Mouse (Mus musculus) mouse embryonic stem cell (cell line): ENCODE results near the gene Golga5.

Source experiments
- in situ Hi-C, 2 experiments: fragments of 300-500 bp; cut with MboI; formaldehyde crosslinking; loops; 1 replicate in 1 of 2; 3 replicates in 1 of 2; pipeline ENCODE4 v1.14.3; 2019 to 2020; ENCODE audit warnings: low sequenced_read_pairs in 2 of 2, low pct_unique_long_range_greater_than_20kb in 1 of 2, mixed read lengths in 1 of 2; ENCODE audit not compliant: unreplicated experiment in 1 of 2

Gene Golga5

DNA sequence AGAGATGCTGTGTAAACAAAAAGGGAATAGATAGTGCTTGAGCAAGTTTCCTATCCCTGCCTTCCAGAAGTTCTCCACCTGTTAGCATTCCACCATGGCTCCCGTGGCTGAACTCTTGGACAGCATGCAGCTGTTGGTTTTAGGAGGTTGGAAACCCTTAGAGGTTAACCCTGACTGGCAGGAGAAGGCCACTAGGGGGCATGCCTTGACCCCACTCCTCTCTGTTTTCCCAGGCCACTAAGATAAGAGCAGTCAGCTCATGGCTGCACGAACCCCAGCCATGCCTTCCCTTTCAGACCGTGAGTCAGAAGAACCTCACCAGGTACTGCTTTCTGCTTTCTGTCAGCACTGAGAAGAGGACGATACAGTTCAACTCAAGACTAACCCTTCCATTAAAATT, 30.8 kb downstream of the Golga5 start:
- in situ Hi-C loops, result no loop called here

DNA sequence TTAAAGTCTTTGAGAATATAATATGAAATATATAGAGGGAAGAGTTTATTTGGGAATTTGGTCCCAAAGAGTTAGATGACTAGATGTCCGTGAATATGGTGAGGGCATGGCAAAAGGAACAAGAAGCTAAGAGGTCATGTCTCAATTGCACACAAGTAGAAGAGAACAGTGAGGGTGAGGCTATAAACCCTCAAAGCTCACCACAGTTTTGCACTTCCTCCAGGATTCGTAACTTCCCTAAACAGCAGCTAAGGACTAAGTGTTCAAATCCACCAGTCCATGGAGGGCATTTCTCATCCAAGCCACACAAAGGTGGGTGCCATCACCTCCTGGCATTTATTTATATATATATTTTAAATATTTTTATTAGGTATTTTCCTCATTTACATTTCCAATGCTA, 32.1 kb downstream of the Golga5 start:
- in situ Hi-C loops, result no loop called here

DNA sequence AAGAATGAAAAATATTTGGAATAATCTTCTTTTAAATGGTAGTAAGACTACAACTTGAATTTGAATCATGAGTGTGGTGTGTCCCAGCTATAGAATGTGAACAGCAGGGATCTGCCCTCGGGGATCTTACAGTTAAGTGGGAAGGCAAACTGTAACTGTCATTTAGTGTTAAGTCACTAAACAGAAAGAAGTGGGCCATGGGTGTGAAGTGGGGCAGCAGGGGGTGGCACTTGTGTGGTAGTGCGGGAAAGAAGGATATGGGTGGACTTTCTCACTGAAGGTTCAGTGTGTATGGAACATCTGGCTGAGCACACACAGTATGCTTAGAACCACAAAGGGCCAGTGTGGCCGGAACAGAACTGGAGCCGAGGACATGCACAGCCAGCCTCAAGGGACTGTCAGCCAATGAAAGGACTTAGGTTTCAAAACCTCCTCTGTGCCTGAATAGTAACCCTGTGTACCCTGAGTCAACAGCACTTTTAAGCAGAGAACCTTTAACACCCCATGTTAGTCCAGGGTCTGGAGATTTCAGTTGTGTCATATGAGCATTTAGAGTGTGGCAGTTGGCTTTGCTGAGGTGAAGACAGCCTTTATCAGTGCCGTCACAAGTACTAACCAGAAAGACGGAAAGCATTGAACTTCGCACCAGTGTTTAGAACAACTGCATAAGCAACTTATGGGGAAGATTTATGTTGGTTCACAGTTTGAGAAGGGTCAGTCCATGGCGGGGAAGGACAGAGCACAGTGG, 33.1 kb downstream of the Golga5 start:
- in situ Hi-C loops, result no loop called here

DNA sequence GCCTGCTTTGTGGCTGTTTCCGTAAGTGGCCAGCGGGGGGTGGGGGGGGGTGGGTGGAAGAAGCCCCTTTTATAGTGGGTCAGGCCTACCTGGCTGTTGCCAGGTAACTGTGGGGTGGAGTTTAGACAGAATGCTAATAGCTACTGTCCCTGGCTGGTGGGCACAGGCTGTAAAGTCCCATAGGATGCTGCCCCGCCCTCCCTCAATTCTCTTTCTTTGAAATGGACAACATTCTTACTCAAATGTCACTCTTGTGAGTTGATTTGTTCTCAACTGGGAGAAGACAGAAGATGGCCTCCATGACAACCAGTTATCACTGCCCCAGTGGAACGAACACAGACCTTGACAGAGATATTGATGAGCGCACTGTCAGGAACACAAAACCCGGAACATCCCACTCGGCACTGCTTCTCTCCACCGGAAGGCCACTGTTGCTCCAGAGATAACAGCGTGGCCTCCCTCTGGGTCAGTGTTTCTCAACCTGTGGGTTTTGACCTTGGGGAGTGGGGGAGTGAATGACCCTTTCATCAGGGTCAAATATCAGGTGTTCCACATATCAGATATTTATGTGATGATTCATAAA, 36.3 kb downstream of the Golga5 start:
- in situ Hi-C loops, result no loop called here

DNA sequence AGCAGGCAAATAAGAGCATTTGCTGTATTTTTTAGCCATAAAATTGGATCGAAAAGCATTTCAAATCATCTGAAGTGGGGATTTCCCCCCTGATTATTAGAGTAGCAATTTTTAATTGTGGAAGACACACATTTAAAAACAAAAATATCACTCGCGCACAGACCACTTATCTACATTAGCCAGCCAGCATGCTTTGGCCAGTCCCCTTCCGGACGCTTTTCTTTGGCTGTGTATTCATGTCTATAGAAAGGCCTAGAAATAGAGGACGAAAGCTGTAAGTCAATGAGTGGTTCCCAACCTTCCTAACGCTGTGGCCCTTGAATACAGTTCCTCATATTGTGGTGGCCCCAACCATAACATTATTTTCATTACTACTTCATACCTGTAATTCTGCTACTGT, 37.0 kb downstream of the Golga5 start:
- in situ Hi-C loops, result no loop called here

DNA sequence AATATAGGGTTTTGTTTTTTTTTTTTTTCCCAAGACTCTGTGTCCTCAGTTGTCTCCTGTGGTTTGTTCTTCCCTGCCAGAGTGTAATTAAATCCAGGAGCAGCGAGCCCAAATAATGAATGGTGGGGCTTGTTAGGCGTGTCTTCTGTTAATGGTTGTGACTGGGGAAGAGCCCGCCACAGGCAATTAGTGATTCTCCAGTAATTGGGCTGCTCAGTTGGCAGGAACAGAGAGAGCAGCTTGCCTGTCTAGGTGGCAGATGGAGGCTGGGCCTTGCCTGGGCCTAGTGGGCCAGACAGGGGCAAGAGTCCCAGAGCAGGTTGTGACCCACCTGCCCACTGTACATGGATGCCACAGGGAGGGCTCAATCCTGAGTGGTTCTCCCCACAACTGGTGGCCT, 42.4 kb downstream of the Golga5 start:
- in situ Hi-C loops, result no loop called here

DNA sequence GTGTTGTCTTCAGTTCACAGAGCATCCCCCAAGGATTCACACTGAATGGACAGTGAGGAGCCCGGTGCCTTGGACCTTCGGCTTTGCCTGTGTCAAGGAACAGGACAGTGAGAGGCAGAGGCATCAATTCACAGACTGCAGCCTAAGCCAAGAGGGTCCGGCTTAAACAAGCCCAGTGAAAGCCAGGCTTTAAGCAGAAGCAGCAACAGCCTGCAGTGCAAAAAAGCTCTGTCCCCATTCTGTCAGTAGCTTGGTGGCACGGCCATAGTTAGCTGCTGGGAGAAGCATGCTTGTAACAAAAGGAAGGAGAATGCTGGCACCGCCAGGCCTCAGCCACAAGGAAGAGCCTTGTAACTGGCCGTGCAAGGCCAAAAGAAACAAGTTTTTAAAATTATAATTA, 45.2 kb downstream of the Golga5 start:
- in situ Hi-C loops, result no loop called here

DNA sequence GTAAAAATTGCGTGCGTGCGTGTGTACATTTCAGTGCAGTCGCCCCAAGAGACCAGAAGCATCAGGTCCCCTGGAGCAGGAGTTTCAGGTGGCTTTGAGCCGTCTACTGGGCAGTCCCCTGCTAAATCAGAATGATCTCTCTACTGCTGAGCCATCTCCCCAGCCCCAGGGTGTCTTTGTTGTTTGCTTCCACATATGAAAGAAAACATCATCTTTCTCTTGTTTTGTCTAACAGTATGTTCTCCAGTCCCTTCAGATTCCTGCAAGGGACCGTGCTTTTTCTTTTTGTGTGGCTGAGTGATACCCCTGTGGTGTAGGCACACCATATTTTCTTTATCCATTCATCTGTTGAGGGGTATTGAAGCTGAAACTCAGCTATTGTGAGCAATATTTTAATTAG, 45.8 kb downstream of the Golga5 start:
- in situ Hi-C loops, result no loop called here

DNA sequence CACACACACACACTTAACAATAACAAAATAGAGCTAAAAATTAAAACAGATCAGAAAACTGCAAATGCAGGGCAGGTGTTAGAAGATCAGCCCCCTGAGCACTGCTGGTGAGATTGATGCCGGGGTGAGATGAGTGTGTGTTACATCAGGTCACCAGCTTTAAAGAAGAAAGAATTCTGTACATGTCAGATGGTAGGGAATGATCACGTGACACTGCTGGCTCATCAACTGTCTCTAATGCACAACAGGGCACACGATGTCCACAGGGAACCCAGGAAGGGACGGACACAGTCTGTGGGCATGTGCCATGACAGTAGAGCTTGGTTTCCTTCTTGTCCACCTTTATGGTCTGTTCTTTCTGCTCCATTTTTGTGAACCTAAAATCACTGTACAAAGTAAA, 47.2 kb downstream of the Golga5 start:
- in situ Hi-C loops, result no loop called here

DNA sequence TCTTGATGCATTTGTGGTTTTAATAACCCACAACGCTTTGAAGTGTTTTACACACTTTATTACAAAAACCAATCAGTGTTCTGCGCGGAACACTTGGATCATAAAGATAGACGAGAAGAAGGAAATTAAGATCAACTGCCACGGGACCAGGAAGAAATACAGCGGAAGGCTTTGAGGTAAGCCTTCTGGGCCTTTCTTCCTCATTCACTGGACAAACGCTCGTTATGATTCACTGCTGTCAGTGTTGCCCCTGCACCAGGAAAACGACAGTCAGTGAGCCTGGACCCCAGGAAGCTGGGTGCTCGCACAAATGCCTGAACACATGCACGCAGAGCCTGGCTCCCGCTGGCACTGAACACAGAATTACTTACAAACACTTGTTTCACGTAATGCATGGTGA, 48.7 kb downstream of the Golga5 start:
- in situ Hi-C loops, result no loop called here

DNA sequence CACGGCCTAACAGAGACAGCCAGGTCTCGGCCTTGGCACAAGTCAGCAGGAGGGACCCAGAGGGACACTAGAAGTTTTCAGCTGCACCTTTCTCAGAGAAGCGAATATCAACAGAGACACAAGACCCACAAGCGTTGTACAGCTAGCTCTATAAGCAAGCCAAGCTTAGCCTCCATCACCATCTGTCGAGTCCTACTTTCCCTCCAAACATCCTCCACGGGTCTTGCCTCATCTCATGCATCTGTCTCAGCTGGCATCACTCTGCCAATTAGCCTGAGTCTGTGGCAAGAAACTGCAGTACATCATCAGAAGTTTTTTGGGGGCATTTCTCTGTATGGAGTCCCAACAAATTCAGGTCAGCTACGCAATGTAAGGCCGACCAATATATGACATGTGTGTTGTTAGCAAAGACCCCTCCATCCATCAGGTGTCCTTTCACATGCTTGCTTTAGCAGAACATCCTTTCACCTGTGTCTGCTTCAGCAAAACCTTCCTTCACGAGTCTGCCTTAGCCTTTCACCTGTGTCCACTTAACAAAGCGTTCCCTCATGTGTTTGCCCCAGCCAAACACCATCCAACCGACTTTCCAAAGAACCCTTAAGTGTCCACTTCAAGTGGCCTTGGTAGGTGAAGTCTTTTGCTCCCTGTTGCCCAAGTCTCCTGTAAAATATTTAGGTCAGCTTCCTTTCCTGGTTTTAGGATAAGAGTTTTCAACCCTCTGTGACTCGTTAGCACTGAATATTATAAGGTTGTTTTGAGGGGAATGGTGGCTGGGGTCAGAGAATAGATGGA, 51.2 kb downstream of the Golga5 start:
- in situ Hi-C loops, result loop anchor here in 1 of 2 experiments (10.0 kb wide), 1 partner anchor 205 kb away; no protein-coding TSS in a partner anchor

DNA sequence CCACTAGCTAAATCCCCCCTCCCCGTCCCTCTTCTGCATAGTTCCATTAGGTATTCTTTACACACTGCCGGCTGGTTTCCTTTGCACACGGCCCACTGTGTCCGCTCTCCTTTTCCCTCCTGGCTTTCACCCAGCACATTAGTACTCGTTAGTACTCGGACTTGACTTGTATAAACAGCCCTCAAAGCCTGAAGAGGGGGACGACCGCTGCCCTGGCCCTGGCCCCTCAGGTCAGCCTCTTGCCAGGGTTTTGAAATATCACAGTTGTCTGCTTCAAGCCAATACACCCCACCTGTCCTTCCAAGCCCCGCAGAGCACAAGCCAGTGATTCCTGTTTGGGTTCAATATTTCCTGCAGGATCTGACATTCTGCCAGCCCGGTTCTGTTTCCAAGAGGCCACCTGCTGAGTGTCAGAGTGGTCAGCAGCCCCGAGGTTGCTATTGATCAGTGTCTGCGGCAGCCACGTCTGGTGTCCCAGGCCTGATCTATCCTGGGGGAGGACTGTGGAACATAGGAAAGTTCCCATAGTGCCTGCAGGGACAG, 52.9 kb downstream of the Golga5 start:
- in situ Hi-C loops, result loop anchor here in 1 of 2 experiments (10.0 kb wide), 1 partner anchor 203 kb away; no protein-coding TSS in a partner anchor

DNA sequence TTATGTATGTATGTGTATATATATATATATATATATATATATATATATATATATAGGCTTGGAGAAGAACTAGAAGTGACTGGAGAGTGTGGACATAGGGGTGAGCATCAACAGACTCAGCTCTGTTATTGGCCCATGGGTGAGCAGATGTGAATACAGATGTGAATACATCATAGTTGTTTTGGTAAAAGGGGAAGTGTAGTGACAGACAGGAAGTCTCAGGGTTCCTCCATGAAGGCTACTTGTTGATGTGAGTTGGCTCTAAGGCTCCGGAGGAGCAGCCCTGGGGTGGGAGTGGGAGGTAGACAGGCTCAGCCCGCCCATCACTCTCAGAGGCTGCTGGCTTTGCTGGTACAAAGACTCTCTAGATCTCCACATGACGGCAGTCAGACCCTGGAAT, 55.3 kb downstream of the Golga5 start:
- in situ Hi-C loops, result loop anchor here in 1 of 2 experiments (10.0 kb wide), 1 partner anchor 201 kb away; no protein-coding TSS in a partner anchor

DNA sequence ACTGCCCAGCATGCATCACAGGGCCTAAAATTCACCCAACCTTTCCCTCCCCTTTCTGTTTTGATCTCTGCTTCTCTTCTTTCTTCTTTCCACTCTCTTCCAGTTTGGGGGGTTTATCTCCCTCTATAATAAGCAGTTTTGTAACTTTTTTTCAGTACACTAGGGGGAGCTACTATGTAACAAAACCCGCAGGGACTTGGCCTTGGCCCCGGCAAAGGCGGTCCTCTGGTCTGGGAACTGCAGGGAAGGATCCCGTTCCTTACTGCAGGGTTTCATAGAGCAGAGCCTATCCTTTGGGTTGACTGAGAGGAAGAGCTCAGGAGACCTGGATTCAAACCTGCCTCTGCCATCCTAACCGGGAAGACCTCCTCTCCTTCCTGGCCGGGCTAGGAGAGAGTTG, 55.8 kb downstream of the Golga5 start:
- in situ Hi-C loops, result loop anchor here (5.0 to 10.0 kb wide), 2 partner anchors 198 to 200 kb away; no protein-coding TSS in a partner anchor

DNA sequence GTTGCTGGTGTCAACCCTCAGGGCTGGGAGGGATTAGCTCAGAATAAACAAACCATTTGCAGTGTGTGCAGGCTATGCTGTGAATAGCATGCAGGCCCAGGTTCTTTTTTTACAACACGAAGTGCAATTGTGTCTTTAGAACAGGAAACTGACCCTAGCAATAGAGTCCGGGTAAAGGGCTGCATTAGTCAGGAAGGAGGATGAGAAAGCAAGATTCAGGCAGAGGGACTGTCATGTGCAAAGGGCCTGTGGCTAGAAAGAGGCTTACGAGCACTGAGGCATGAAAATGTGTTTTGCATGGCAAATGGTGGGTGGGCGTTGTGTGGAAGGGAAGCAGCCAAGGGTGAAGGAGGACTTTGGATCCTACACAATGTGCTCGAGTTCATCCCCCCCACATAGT, 59.1 kb downstream of the Golga5 start:
- in situ Hi-C loops, result loop anchor here (5.0 to 10.0 kb wide), 2 partner anchors 194 to 197 kb away; no protein-coding TSS in a partner anchor

DNA sequence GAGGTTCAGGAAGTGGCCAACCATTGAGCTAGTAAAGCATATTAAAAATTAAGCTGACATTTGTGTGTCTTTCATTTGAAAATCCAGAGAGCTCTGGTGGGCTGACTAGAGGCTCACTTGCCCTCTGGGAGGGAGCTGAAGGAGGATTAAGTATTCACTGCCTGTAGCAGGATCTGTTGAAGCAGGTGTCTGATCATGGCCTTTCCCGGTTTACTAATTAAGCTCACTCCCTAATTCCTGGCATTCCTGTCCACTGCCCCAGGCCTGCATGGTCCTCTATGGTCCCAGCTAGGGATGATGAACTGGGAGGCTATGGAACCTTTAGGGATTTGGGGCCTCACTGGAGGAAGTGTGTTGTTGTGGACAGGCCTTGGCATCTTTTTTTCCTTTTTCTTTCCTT, 66.9 kb downstream of the Golga5 start:
- in situ Hi-C loops, result no loop called here

DNA sequence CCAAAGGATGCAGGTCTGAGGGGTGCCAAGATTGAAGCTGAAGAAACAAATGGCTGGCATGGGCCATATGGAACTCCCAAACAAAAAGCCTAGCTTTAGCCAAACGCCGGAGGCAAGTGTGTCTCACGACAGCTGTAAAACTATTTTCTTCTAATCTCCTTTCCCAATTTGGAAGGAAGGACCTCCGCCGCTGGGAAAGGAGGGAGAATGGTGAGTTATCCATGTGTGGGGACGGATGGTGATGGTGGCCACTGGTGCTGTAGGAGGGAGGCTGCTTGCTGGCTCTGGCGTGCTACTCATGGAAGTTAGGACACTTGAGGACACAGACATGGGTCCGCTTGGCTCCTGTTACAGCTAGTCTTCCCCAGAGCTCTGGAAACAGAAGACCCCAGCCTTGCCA, 71.3 kb downstream of the Golga5 start:
- in situ Hi-C loops, result no loop called here

DNA sequence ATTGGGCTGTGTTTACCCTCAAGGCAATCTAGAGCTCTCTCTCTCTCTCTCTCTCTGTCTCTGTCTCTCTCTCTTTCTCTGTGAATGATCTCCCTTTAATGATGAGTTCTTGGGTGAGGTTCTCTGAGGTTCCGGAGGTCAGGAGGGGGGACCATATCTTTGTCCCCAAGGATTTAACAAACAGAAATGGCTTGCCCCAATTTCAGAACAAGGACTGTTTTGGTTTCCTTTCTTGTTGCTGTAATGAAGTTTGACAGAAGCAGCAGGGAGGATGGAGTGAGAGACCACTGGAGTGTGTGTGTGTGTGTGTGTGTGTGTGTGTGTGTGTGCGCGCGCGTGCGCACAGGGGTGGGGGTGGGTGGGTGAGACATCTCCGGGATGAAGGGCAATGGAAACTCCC, 72.2 kb downstream of the Golga5 start:
- in situ Hi-C loops, result no loop called here

DNA sequence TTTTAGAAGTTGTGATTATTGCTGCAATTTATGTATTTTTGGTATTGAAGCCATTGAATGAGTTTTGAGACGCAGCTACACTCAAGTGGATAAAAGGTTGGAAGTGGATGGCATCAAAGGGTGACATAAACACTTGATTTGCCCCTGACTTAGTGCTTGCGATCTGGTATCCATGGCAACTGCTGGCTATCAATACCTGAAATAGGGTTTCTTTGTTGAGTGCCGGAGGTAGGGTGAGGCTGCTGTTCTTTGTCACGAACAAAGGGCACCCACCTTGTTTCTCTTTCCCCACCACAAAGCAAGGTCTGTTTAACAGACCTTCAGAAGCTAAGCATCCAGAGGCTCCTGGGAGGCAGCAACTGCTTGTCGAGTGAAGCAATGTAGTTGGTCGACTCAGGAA, 76.2 kb downstream of the Golga5 start:
- in situ Hi-C loops, result no loop called here
